In genomic region chr5:30192452-30192851, GRCm38 (mm10) we compare ENCODE assay signal across 20 mouse cellular contexts. TPM values are rescaled to one million over a fixed set of nuclear protein-coding genes. Genes with fewer than 3 reads are reported as not detected.
A peak's percentile ranks its signal among the peaks of the same experiment; 100 is the strongest.
DNase-seq lines count a peak whose midpoint lies in the region; ATAC-seq and TF ChIP-seq lines count a peak whose summit lies in the region.
"Had no signal": no experiment of that assay in that cellular context is flagged by ENCODE, and none has a peak within 500 bp of the region (broad histone marks: within the 10 kb centered on the region; RNA-seq: fewer than 3 reads in every experiment).

No protein-coding gene starts in this region.

- intact Hi-C loops in gastrocnemius, adult 2 months (cut with DNase I), result no loop called here
- intact Hi-C loops in left cerebral cortex, adult 2 months (cut with DNase I), result no loop called here

- H3K4me3 ChIP-seq in gastrocnemius, adult 2 months, result no peak overlapping the region
- H3K4me3 ChIP-seq in left cerebral cortex, adult 2 months, result no peak overlapping the region
- H3K4me3 ChIP-seq: embryonic facial prominence, embryonic 15.5 days; forebrain, embryonic 12.5 days; lung, embryonic 15.5 days; myocyte had no signal

- no peak for ATAC-seq in inflammation-experienced regulatory T-cells, adult 6 months
- ATAC-seq: hindbrain, embryonic 16.5 days had no signal

- peak; percentile 45 for TF ChIP-seq CTCF in gastrocnemius, adult 2 months (IDR thresholded peaks at IDR 0.05)
- TF ChIP-seq CTCF in left cerebral cortex, adult 2 months (IDR thresholded peaks at IDR 0.05), result peak; percentile 13

- no peak overlapping the region for H3K27ac ChIP-seq in gastrocnemius, adult 2 months
- H3K27ac ChIP-seq in left cerebral cortex, adult 2 months, result no peak overlapping the region
- H3K27ac ChIP-seq: embryonic facial prominence, embryonic 15.5 days; forebrain, embryonic 12.5 days; lung, embryonic 15.5 days had no signal

- no peak for DNase-seq in gastrocnemius, adult 2 months
- DNase-seq in gastrocnemius, adult 8-10 months (ENCODE audit: low spot score in 2 of 2), result no peak
- DNase-seq in left cerebral cortex, adult 2 months (ENCODE audit: extremely low spot score in 1 of 2, low spot score in 2 of 2), result no peak
- no peak for DNase-seq in left cerebral cortex, adult 9 months (ENCODE audit: low spot score in 2 of 2)
- peak; percentile 30 for DNase-seq in A20 (ENCODE audit: low read depth, low spot score)
- DNase-seq in embryo, embryonic 11 days, result peak; percentile 24
- DNase-seq in adrenal gland, postnatal 36 days, result no peak
- DNase-seq: cerebellum, postnatal 14 days; heart, adult 18-20 months; right cerebral cortex, adult 18-20 months; thymus, postnatal 4 days had no signal

RNA-seq across cellular contexts. Expression of gene Adgrf3, which starts 13.1 kb away (rescaled TPM):
- total RNA-seq in gastrocnemius, adult 2 months (2021), result not detected
- not detected for total RNA-seq in gastrocnemius, adult 8-10 months (2022)
- not detected for total RNA-seq in left cerebral cortex, adult 2 months (2021)
- not detected for total RNA-seq in adrenal gland, postnatal 36 days (2021)
- under 1 TPM in 1 of 3 experiments, not detected in 2; 0.32 TPM for polyA plus RNA-seq in inflammation-experienced regulatory T-cells, adult 6 months (2017; shearing (Covaris generic))
- total RNA-seq: left cerebral cortex, postnatal 10 days; neutrophil, adult 5-6 weeks had no signal
- polyA plus RNA-seq: C2C12; forebrain, embryonic 12.5 days; hindbrain, embryonic 16.5 days had no signal

RNA-seq across cellular contexts. Expression of gene Hadhb, which starts 37.4 kb away (rescaled TPM):
- 100 to 1,000 TPM; 340 to 569 TPM for total RNA-seq in gastrocnemius, adult 2 months (2021)
- 100 to 1,000 TPM; 363 to 499 (median 389) TPM for total RNA-seq in gastrocnemius, adult 8-10 months (2022)
- 10 to 100 TPM; 83.5 to 88.4 TPM for total RNA-seq in left cerebral cortex, adult 2 months (2021)
- 100 to 1,000 TPM; 827 to 996 TPM for total RNA-seq in adrenal gland, postnatal 36 days (2021)
- polyA plus RNA-seq in inflammation-experienced regulatory T-cells, adult 6 months (2017; shearing (Covaris generic)), result 100 to 1,000 TPM; 114 to 157 (median 125) TPM

RNA-seq across cellular contexts. Expression of gene Hadha, which starts 37.5 kb away (rescaled TPM):
- 100 to 1,000 TPM; 261 to 470 TPM for total RNA-seq in gastrocnemius, adult 2 months (2021)
- 100 to 1,000 TPM; 282 to 349 (median 303) TPM for total RNA-seq in gastrocnemius, adult 8-10 months (2022)
- total RNA-seq in left cerebral cortex, adult 2 months (2021), result 10 to 100 TPM; 64.3 to 68.3 TPM
- 100 to 1,000 TPM; 505 to 525 TPM for total RNA-seq in adrenal gland, postnatal 36 days (2021)
- polyA plus RNA-seq in inflammation-experienced regulatory T-cells, adult 6 months (2017; shearing (Covaris generic)), result 10 to 100 TPM; 79.2 to 82.8 (median 79.2) TPM

RNA-seq across cellular contexts. Expression of gene Selenoi, which starts 39.9 kb away (rescaled TPM):
- total RNA-seq in gastrocnemius, adult 2 months (2021), result 10 to 100 TPM in 1 of 2 experiments, 1 to 10 TPM in 1; 8.3 to 11.4 TPM
- total RNA-seq in gastrocnemius, adult 8-10 months (2022), result 10 to 100 TPM in 1 of 4 experiments, 1 to 10 TPM in 3; 7.4 to 10.8 (median 8.6) TPM
- 10 to 100 TPM; 47.7 to 49.2 TPM for total RNA-seq in left cerebral cortex, adult 2 months (2021)
- 10 to 100 TPM; 24.2 to 25.9 TPM for total RNA-seq in adrenal gland, postnatal 36 days (2021)
- 10 to 100 TPM; 18.1 to 26.0 (median 25.3) TPM for polyA plus RNA-seq in inflammation-experienced regulatory T-cells, adult 6 months (2017; shearing (Covaris generic))

Comparison
In these comparisons a context has a peak if more than half of its experiments do, and no peak if none do; other contexts are left out.
1. DNase-seq: peak in A20 (single experiment) and embryo, embryonic 11 days (single experiment); none in gastrocnemius, adult 2 months (single experiment), gastrocnemius, adult 8-10 months (0 of 2), left cerebral cortex, adult 2 months (0 of 2), left cerebral cortex, adult 9 months (0 of 2) and adrenal gland, postnatal 36 days (0 of 2).